Mouse (Mus musculus) midbrain, embryonic 15.5 days (tissue): ENCODE measurements around the gene Myo1b. TPM values are rescaled to one million over a fixed set of nuclear protein-coding genes. Genes with fewer than 3 reads are reported as not detected.
A peak's percentile ranks its signal among the peaks of the same experiment; 100 is the strongest.

Experiments used
- ATAC-seq: fragments of 200-750 bp; cut with Nextera tagmentation; replicated peaks from 2 replicates; pipeline ENCODE4 v1.8.0; 2017; ENCODE audit warnings: moderate TSS enrichment
- H3K27ac ChIP-seq: fragments of 300-500 bp; sonication (generic); 2 replicates; pipeline ENCODE4 v1.5.1; 2015; ENCODE audit warnings: mild to moderate bottlenecking, inconsistent platforms
- H3K27me3 ChIP-seq: fragments of 300-500 bp; sonication (generic); replicated peaks from 2 replicates; pipeline ENCODE4 v1.6.1; 2015; ENCODE audit warnings: inconsistent platforms
- H3K36me3 ChIP-seq: fragments of 300-500 bp; sonication (generic); replicated peaks from 2 replicates; pipeline ENCODE4 v1.6.1; 2015; ENCODE audit warnings: inconsistent platforms
- H3K4me1 ChIP-seq: fragments of 300-500 bp; sonication (generic); 2 replicates; pipeline ENCODE4 v1.6.1; 2015; ENCODE audit warnings: inconsistent platforms
- H3K4me2 ChIP-seq: fragments of 300-500 bp; sonication (generic); 2 replicates; pipeline ENCODE4 v1.6.1; 2015; ENCODE audit warnings: inconsistent platforms, mild to moderate bottlenecking, moderate library complexity
- H3K4me3 ChIP-seq: fragments of 300-500 bp; sonication (generic); 2 replicates; pipeline ENCODE4 v1.5.1; 2015; ENCODE audit warnings: mild to moderate bottlenecking, inconsistent platforms
- H3K9ac ChIP-seq: fragments of 300-500 bp; sonication (generic); 2 replicates; pipeline ENCODE4 v1.6.1; 2015; ENCODE audit warnings: mild to moderate bottlenecking, inconsistent platforms
- H3K9me3 ChIP-seq: fragments of 300-500 bp; sonication (generic); 2 replicates; pipeline ENCODE4 v1.6.1; 2016; ENCODE audit warnings: inconsistent platforms
- WGBS: fragments of 180-500 bp; shearing (Covaris S2); methylation state at CpG from one replicate; pipeline ENCODE4 v1.1.7; 2015; ENCODE audit warnings: mixed read lengths; 5-methylcytosine and 5-hydroxymethylcytosine counted together
- polyA plus RNA-seq: library from polyadenylated mRNA; unstranded; fragments of >200 nt; fragmentation: Nextera tagmentation; extraction: Ambion mirVana; gene quantifications from 2 replicates; pipeline ENCODE4 v1.2.1, GENCODE M21; 2015

Gene Myo1b
- polyA plus RNA-seq, 1 experiment from 2014 or later, result 69.4 TPM

- H3K27ac ChIP-seq, result no peak overlapping the region
- H3K9ac ChIP-seq, result no peak overlapping the region
- no peaks in the 10 kb centered on the region for H3K36me3 ChIP-seq
- no peaks in the 10 kb centered on the region for H3K9me3 ChIP-seq
- 0 out of 2 replicates have a peak, but pooled peaks cover 5% of the 10 kb centered on the region for H3K4me1 ChIP-seq
- WGBS, result 88% methylated on average over 10 of the region's 10 CpGs
- ATAC-seq, result no peak
- H3K27me3 ChIP-seq, result no peaks in the 10 kb centered on the region
- H3K4me3 ChIP-seq, result no peak overlapping the region
- H3K4me2 ChIP-seq, result no peak overlapping the region
These were observed 55.0 kb downstream of the Myo1b start for GRCm38 (mm10) chr1:51860837-51861236.

- Histone ChIP-seq H3K27ac (no peak overlapping the region), H3K9ac (no peak overlapping the region), H3K4me1 (0 out of 2 replicates have a peak, but pooled peaks cover 4% of the 10 kb centered on the region), H3K36me3 (no peaks in the 10 kb centered on the region), H3K4me2 (no peak overlapping the region), H3K4me3 (no peak overlapping the region), H3K27me3 (no peaks in the 10 kb centered on the region), H3K9me3 (no peaks in the 10 kb centered on the region)
- WGBS, result 82% methylated on average over 4 of the region's 4 CpGs
- ATAC-seq, result no peak
These were observed 58.9 kb downstream of the Myo1b start for GRCm38 (mm10) chr1:51856946-51857345.

DNA sequence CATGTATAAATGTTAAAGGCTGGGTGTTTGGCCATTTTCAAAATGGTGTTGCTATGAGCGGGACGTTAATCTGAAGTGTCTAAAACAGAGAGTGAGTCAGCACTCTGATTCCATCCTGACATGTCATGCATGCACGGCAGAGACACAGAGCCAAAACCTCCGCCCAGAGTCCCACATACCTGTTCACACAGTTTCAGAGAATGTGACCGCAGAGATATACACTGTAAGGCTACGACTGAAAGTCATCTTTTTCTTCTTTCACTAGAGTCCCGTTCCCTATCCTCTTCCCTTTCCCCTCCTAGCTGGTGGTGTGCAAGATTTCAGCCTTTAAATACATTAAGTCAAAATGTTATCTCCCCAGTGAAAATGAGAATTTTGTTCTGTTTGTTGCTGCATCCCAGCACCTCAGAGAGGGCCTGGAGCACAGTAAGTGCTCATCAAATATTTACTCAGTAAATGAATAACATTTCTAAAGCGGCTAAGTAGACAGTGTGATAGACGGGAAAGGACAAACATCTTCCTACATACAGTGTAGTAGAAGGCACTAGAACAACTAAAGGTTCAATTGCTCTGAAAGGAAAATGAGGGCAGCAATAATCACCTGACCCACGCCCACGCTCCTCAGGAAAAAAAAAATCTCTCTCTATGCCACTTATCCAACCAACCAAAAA, 59.5 kb downstream of the Myo1b start:
- ATAC-seq, result no peak
- H3K4me3 ChIP-seq, result no peak overlapping the region
- H3K27ac ChIP-seq, result 0 out of 2 replicates have a peak overlapping the region, but pooled peaks have one; percentile 14
- no peaks in the 10 kb centered on the region for H3K9me3 ChIP-seq
- 0 out of 2 replicates have a peak, but pooled peaks cover 4% of the 10 kb centered on the region for H3K4me1 ChIP-seq
- H3K9ac ChIP-seq, result no peak overlapping the region
- H3K4me2 ChIP-seq, result no peak overlapping the region
- no peaks in the 10 kb centered on the region for H3K27me3 ChIP-seq
- H3K36me3 ChIP-seq, result no peaks in the 10 kb centered on the region
- WGBS, result 84% methylated on average over 11 of the region's 11 CpGs

DNA sequence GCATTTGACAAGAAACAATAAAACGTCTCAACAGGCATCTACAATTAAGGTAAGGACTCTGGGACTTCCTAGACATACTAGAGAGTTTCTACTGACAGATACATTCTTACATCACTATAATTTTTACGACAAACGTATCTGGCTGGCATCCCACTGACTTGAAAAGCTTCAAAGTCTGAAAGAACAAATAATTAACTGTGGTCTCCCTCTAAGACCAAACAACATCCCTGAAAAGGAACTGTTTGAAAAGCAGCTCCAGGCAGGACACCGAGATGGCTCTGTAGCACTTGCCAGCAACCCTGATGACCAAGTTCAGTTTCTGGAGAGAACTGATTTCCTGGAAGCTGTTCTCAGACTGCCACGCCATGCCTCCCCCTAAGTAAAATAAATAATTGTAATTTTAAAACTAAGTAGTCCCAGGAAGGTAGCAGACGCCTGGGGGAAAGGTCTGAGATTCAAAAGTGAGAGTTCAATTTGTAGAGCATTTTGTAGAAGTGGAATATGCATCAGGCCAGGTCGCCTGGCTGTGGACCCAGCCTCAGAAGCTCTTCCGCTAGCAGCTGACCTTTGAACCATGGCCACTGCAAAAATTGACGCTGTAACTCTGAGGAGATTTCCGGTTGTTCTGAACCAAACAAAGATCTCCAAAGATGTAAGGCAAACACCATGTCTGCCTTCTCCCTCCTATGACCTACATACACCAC, 60.2 kb downstream of the Myo1b start:
- 74% methylated on average over 10 of the region's 10 CpGs for WGBS
- ATAC-seq, result no peak
- Histone ChIP-seq H3K27me3 (no peaks in the 10 kb centered on the region), H3K9ac (no peak overlapping the region), H3K4me2 (no peak overlapping the region), H3K4me3 (no peak overlapping the region), H3K27ac (0 out of 2 replicates have a peak overlapping the region, but pooled peaks have one; percentile 14), H3K9me3 (no peaks in the 10 kb centered on the region), H3K36me3 (no peaks in the 10 kb centered on the region), H3K4me1 (0 out of 2 replicates have a peak, but pooled peaks cover 4% of the 10 kb centered on the region)

DNA sequence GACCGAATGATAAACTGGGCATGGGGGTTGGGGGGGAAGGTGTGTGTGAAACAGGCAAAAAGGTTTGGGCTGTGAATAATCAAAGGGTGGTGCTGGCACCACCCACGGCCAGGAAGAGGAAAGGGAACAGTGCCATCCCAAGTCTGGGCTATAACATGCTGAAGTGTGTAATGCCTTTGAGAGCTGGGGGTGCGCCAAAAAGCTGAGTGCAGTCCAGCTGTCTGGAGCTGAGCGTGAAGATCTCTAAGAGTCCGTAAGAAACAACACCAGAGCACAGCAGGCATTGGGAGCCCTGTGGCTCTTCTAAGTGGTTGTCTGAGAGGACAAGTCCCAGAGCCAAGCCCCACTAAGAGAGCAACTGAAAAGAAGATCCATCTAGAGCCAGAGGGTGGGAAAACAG, 63.6 kb downstream of the Myo1b start:
- Histone ChIP-seq H3K27ac (no peak overlapping the region), H3K27me3 (no peaks in the 10 kb centered on the region), H3K9ac (no peak overlapping the region), H3K4me2 (no peak overlapping the region), H3K4me1 (0 out of 2 replicates have a peak, but pooled peaks cover 11% of the 10 kb centered on the region), H3K9me3 (no peaks in the 10 kb centered on the region), H3K4me3 (no peak overlapping the region), H3K36me3 (no peaks in the 10 kb centered on the region)
- no peak for ATAC-seq
- WGBS, result 73% methylated on average over 5 of the region's 5 CpGs

DNA sequence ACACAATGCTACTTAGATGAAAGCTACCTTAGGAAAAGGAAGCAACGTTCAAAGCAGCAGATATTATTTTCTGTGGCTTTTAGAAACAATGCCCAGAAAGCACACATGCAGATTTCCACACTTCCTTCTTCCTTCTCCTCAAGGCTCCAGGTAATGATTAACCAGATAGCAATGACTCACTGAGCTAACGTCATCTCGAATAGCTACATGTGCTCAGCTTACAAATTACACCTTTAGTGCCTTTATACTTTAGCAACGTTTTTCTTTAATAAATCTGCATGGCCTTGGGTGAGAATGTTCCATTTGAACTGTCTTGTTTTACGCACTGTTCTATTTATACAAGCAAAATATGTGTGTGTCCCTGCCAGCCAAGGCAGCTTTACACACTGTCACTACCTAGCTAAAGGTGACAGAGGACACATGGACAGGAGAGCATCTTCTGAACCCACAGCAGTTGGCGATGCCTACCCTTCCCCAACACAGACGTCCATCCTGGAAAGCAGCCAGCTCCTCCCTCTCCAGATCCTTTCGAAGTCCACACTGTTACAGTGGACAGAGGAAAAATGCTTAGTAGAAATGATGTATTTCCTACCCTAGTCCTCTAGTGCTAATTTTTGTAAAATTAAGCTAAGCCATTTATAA, 66.2 kb downstream of the Myo1b start:
- ATAC-seq, result no peak
- Histone ChIP-seq H3K27me3 (no peaks in the 10 kb centered on the region), H3K9ac (no peak overlapping the region), H3K36me3 (no peaks in the 10 kb centered on the region), H3K9me3 (no peaks in the 10 kb centered on the region), H3K4me3 (no peak overlapping the region), H3K4me1 (0 out of 2 replicates have a peak, but pooled peaks cover 8% of the 10 kb centered on the region), H3K27ac (0 out of 2 replicates have a peak overlapping the region, but pooled peaks have one; percentile 30), H3K4me2 (no peak overlapping the region)
- 74% methylated on average over 8 of the region's 8 CpGs for WGBS

DNA sequence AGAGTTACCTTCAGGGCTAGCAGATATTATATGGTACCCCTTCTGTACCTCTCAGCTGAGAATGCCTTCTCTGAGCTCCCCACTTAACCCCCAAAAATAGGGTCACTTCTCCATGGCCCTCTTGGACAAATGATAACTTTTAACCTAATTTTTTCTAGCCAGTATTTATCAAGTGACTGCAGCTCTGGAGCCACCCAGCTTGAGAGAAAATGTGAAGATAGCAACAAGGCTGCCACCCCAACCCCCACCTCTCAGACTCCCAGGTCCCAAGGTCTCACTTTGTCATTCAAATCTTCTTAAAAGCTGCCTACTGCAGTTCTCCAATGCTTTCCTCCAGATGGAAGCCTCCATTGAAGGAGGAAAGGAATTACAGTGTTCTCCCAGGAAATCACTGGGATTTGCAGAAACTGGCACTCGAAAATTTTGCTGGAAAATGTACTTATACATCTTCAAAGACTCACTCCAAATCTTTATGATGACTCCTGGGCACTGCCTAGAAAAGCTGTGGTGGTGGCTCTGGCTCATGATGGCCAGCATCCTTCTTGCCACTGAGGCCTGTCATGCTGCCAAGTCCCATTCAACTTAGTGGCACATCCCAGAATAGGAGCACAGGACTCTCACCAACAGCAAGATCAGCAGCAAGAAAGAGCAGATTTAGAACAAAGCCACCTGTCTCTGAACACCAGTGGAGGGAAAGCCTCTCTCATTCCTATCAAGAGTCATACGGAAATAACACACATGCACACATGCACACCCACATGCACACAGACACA, 70.4 kb downstream of the Myo1b start:
- no peaks in the 10 kb centered on the region for H3K36me3 ChIP-seq
- 79% methylated on average over 2 of the region's 2 CpGs for WGBS
- H3K4me3 ChIP-seq, result no peak overlapping the region
- no peak overlapping the region for H3K4me2 ChIP-seq
- H3K4me1 ChIP-seq, result 0 out of 2 replicates have a peak, but pooled peaks cover 8% of the 10 kb centered on the region
- H3K27me3 ChIP-seq, result no peaks in the 10 kb centered on the region
- no peak overlapping the region for H3K9ac ChIP-seq
- H3K27ac ChIP-seq, result no peak overlapping the region
- no peak for ATAC-seq
- no peaks in the 10 kb centered on the region for H3K9me3 ChIP-seq

DNA sequence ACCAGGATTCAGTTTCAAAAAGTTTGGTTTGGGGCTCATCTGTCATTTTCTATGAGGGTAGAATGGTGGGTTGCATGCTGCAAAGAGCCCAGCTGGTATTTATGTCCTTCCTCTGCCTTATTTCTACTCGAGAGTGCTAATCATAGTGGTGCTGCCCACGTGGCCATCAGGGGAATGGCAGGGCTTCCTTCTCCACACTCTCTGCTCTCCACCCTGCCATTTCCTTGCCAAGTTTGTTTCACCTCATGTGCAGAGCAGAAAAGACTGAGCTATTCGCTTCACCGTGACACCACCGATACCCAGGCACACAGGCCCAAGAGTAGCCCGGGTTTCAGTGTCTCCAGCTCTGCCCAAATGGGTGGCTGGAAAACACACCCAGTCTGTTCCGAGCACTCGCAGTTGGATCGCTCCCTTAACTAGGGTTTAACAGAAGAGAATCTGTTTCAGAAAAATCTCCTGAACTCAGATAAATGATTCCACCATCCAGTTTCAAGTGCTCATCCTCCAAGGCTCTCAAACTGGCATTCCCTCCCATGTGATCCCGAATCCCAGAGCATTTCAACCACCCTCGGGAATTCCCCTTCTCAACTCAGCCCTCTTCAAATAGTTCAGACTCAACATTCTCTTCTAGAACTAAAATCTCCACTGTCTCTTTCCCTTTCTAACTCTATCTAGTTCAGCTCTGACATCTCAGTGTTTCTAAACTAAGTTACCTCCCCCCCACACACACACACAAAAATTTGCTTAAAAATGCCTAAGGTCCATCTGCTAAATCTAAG, 77.8 kb downstream of the Myo1b start:
- Histone ChIP-seq H3K9me3 (no peaks in the 10 kb centered on the region), H3K27me3 (no peaks in the 10 kb centered on the region), H3K4me3 (no peak overlapping the region), H3K9ac (no peak overlapping the region), H3K36me3 (no peaks in the 10 kb centered on the region), H3K27ac (no peak overlapping the region), H3K4me1 (peaks cover 7% of the 10 kb centered on the region; the same call in 1 of the 2 replicates), H3K4me2 (no peak overlapping the region)
- 82% methylated on average over 11 of the region's 11 CpGs for WGBS
- ATAC-seq, result no peak

DNA sequence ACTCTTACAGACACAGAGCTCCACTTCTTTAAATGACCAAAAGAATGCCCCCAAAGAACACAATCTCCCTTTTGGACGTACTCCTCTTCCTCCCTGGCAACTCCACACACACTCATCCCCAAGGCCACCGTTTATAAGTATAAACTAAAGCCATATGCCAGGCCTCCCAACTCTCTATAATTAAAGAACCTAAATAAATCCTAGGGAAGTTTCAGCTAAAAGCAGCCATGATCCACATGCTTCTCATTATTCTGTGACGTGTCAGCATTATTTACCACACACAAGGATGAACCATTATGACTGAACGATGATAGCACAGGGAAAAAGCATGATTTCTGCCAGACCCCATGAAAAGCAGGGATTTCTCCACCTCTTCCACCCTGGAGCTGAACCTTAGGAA, 78.6 kb downstream of the Myo1b start:
- H3K9me3 ChIP-seq, result no peaks in the 10 kb centered on the region
- 74% methylated on average over 4 of the region's 4 CpGs for WGBS
- no peak for ATAC-seq
- no peak overlapping the region for H3K4me3 ChIP-seq
- no peaks in the 10 kb centered on the region for H3K36me3 ChIP-seq
- no peak overlapping the region for H3K27ac ChIP-seq
- peaks cover 7% of the 10 kb centered on the region; the same call in 1 of the 2 replicates for H3K4me1 ChIP-seq
- H3K4me2 ChIP-seq, result no peak overlapping the region
- H3K27me3 ChIP-seq, result no peaks in the 10 kb centered on the region
- H3K9ac ChIP-seq, result no peak overlapping the region

- Histone ChIP-seq H3K27me3 (no peaks in the 10 kb centered on the region), H3K4me1 (peaks cover 7% of the 10 kb centered on the region; the same call in 1 of the 2 replicates), H3K27ac (no peak overlapping the region), H3K4me3 (no peak overlapping the region), H3K9me3 (no peaks in the 10 kb centered on the region), H3K9ac (no peak overlapping the region), H3K36me3 (no peaks in the 10 kb centered on the region), H3K4me2 (no peak overlapping the region)
- 69% methylated on average over 8 of the region's 8 CpGs for WGBS
- ATAC-seq, result no peak
These were observed 80.1 kb downstream of the Myo1b start for GRCm38 (mm10) chr1:51835795-51836194.

- Histone ChIP-seq H3K9ac (no peak overlapping the region), H3K27me3 (no peaks in the 10 kb centered on the region), H3K36me3 (no peaks in the 10 kb centered on the region), H3K4me1 (peaks cover 7% of the 10 kb centered on the region; the same call in 1 of the 2 replicates), H3K4me2 (no peak overlapping the region), H3K9me3 (no peaks in the 10 kb centered on the region), H3K4me3 (no peak overlapping the region), H3K27ac (no peak overlapping the region)
- no peak for ATAC-seq
- 78% methylated on average over 3 of the region's 3 CpGs for WGBS
These were observed 81.8 kb downstream of the Myo1b start for GRCm38 (mm10) chr1:51834072-51834471.
